Mouse (Mus musculus) urinary bladder, adult 18-20 months (tissue): Measurements from ENCODE around the gene Wdr63.
"Not testable (repeated sequence)": the region's sequence is repeated elsewhere in the genome, so short reads cannot be mapped to it uniquely, and the experiment has no call there.

Experiments used
- DNase-seq, 2 experiments: peaks; one replicate each; pipeline ENCODE4 v3.0.0; 2022; ENCODE audit warnings: low spot score in 2 of 2, mixed read lengths in 2 of 2

Gene Wdr63

GRCm38 (mm10) chr3:146011544-146012218 is 96.2 kb downstream of the Wdr63 start:
- no peak for DNase-seq

- DNase-seq = no peak
Observed at GRCm38 (mm10) chr3:146010751-146011150, 97.2 kb downstream of the Wdr63 start.

- DNase-seq = peak in 1 of 2 experiments; percentile 46
Observed at GRCm38 (mm10) chr3:146009859-146010645, 97.9 kb downstream of the Wdr63 start.

GRCm38 (mm10) chr3:146007872-146008271 is 100.1 kb downstream of the Wdr63 start:
- no peak for DNase-seq

- no peak for DNase-seq
Observed at GRCm38 (mm10) chr3:146004347-146005051, 103.4 kb downstream of the Wdr63 start.

- DNase-seq = not testable (repeated sequence)
Observed at GRCm38 (mm10) chr3:145996539-145996938, 111.4 kb downstream of the Wdr63 start.

- no peak for DNase-seq
Observed at GRCm38 (mm10) chr3:145995489-145995888, 112.4 kb downstream of the Wdr63 start.

- no peak for DNase-seq
Observed at GRCm38 (mm10) chr3:145993481-145994201, 114.3 kb downstream of the Wdr63 start.

GRCm38 (mm10) chr3:145992796-145993195 is 115.1 kb downstream of the Wdr63 start:
- peak in 1 of 2 experiments; percentile 50 for DNase-seq

- no peak for DNase-seq
Observed at GRCm38 (mm10) chr3:145991976-145992730, 115.8 kb downstream of the Wdr63 start.

GRCm38 (mm10) chr3:145991130-145991529 is 116.8 kb downstream of the Wdr63 start:
- DNase-seq = no peak
